26 mouse cellular contexts compared by ENCODE assay signal in genomic region chr2:170549146-170549545, GRCm38 (mm10). TPM values are rescaled to one million over a fixed set of nuclear protein-coding genes. Genes with fewer than 3 reads are reported as not detected.
DNase-seq lines count a peak whose midpoint lies in the region; ATAC-seq lines count a peak whose summit lies in the region.
"Had no signal": no experiment of that assay in that cellular context is flagged by ENCODE, and none has a peak within 500 bp of the region (broad histone marks: within the 10 kb centered on the region; RNA-seq: fewer than 3 reads in every experiment).

No protein-coding gene starts in this region.

- H3K36me3 ChIP-seq in kidney, embryonic 16.5 days (ENCODE audit: insufficient read depth, low read length), result no peaks in the 10 kb centered on the region
- no peaks in the 10 kb centered on the region for H3K36me3 ChIP-seq in midbrain, embryonic 11.5 days (ENCODE audit: control insufficient read depth, insufficient read depth, low read length)
- H3K36me3 ChIP-seq in midbrain, embryonic 15.5 days (replicated peaks), result no peaks in the 10 kb centered on the region
- H3K36me3 ChIP-seq: embryonic facial prominence, embryonic 12.5 days; G1E; heart, embryonic 10.5 days; hindbrain, embryonic 13.5 days had no signal

- no peak overlapping the region for H3K9ac ChIP-seq in kidney, embryonic 16.5 days (replicated peaks; ENCODE audit: low read length)
- no peak overlapping the region for H3K9ac ChIP-seq in midbrain, embryonic 11.5 days (ENCODE audit: low read length)
- H3K9ac ChIP-seq in midbrain, embryonic 15.5 days, result no peak overlapping the region
- H3K9ac ChIP-seq: embryonic facial prominence, embryonic 12.5 days; forebrain, embryonic 13.5 days; hindbrain, embryonic 13.5 days had no signal

- no peak overlapping the region for H3K27ac ChIP-seq in kidney, embryonic 16.5 days (ENCODE audit: low read length)
- H3K27ac ChIP-seq in midbrain, embryonic 11.5 days (ENCODE audit: low read depth, low read length), result no peak overlapping the region
- no peak overlapping the region for H3K27ac ChIP-seq in midbrain, embryonic 15.5 days
- H3K27ac ChIP-seq: embryonic facial prominence, embryonic 12.5 days; forebrain, embryonic 13.5 days; heart, embryonic 10.5 days; hindbrain, embryonic 13.5 days; hindbrain, postnatal 0 days had no signal

- H3K9me3 ChIP-seq in kidney, embryonic 16.5 days (ENCODE audit: low read length), result no peaks in the 10 kb centered on the region
- H3K9me3 ChIP-seq in midbrain, embryonic 11.5 days (ENCODE audit: control insufficient read depth, low read length), result no peaks in the 10 kb centered on the region
- no peaks in the 10 kb centered on the region for H3K9me3 ChIP-seq in midbrain, embryonic 15.5 days
- H3K9me3 ChIP-seq: embryonic facial prominence, embryonic 12.5 days; forebrain, embryonic 13.5 days; heart, embryonic 10.5 days; hindbrain, embryonic 13.5 days had no signal

- WGBS in kidney, embryonic 16.5 days, result 83% methylated on average over 2 of the region's 2 CpGs
- 84% methylated on average over 2 of the region's 2 CpGs for WGBS in midbrain, embryonic 11.5 days
- 74% methylated on average over 2 of the region's 2 CpGs for WGBS in midbrain, embryonic 15.5 days

- H3K4me1 ChIP-seq in kidney, embryonic 16.5 days (ENCODE audit: insufficient read depth, low read length), result peaks cover 35% of the 10 kb centered on the region
- peaks cover 10% of the 10 kb centered on the region for H3K4me1 ChIP-seq in midbrain, embryonic 11.5 days (ENCODE audit: control insufficient read depth, insufficient read depth, low read length)
- peaks cover 8% of the 10 kb centered on the region for H3K4me1 ChIP-seq in midbrain, embryonic 15.5 days

- peak; percentile 37 to 48 for DNase-seq in cerebellum, postnatal 10 days
- peak; percentile 68 for DNase-seq in kidney, adult 11 months
- DNase-seq in midbrain, embryonic 11.5 days (ENCODE audit: low spot score, missing footprints), result peak; percentile 14
- DNase-seq in adrenal gland, adult 8-10 months, result no peak
- DNase-seq in retina, postnatal 1 day, result no peak
- DNase-seq: adrenal gland, postnatal 10 days; B cell, adult 2 months; cerebellum, adult 2 months; gastrocnemius, postnatal 10 days; heart, adult 18-20 months; heart, postnatal 10 days; heart, postnatal 4 days had no signal

- H3K4me2 ChIP-seq in kidney, embryonic 16.5 days (replicated peaks; ENCODE audit: low read depth, low read length), result no peak overlapping the region
- no peak overlapping the region for H3K4me2 ChIP-seq in midbrain, embryonic 11.5 days
- no peak overlapping the region for H3K4me2 ChIP-seq in midbrain, embryonic 15.5 days
- H3K4me2 ChIP-seq: embryonic facial prominence, embryonic 12.5 days; forebrain, embryonic 13.5 days; hindbrain, embryonic 13.5 days had no signal

- no peak for ATAC-seq in cerebellum, adult (ENCODE audit: insufficient number of reproducible peaks, low FRiP score, low TSS enrichment)
- ATAC-seq in kidney, embryonic 16.5 days (ENCODE audit: low FRiP score, low TSS enrichment), result no peak
- ATAC-seq in midbrain, embryonic 11.5 days (ENCODE audit: low FRiP score), result no peak
- ATAC-seq in midbrain, embryonic 15.5 days (replicated peaks), result no peak
- ATAC-seq: CD4-positive, CD25-positive, alpha-beta regulatory T cell, adult 4 months; hindbrain, postnatal 0 days had no signal

- H3K27me3 ChIP-seq in kidney, embryonic 16.5 days (ENCODE audit: insufficient read depth, low read length), result no peaks in the 10 kb centered on the region
- no peaks in the 10 kb centered on the region for H3K27me3 ChIP-seq in midbrain, embryonic 11.5 days (ENCODE audit: control insufficient read depth, insufficient read depth, low read length)
- H3K27me3 ChIP-seq in midbrain, embryonic 15.5 days (replicated peaks), result no peaks in the 10 kb centered on the region
- H3K27me3 ChIP-seq: embryonic facial prominence, embryonic 12.5 days; hindbrain, embryonic 13.5 days had no signal

- H3K4me3 ChIP-seq in kidney, embryonic 16.5 days (ENCODE audit: low read length), result no peak overlapping the region
- H3K4me3 ChIP-seq in midbrain, embryonic 11.5 days (ENCODE audit: low read depth, low read length), result no peak overlapping the region
- H3K4me3 ChIP-seq in midbrain, embryonic 15.5 days, result no peak overlapping the region
- H3K4me3 ChIP-seq: embryonic facial prominence, embryonic 12.5 days; forebrain, embryonic 13.5 days; heart, embryonic 10.5 days; hindbrain, embryonic 13.5 days had no signal

RNA-seq across cellular contexts. Expression of gene Cyp24a1, which starts 52.2 kb away (rescaled TPM):
- polyA plus RNA-seq in kidney, embryonic 16.5 days (2015; fragmentation: Nextera tagmentation; extraction: Ambion mirVana), result 3.2 and 4.0 TPM in 2 replicates
- polyA plus RNA-seq in midbrain, embryonic 11.5 days (2014; fragmentation: Nextera tagmentation; extraction: Ambion mirVana), result 0.05 and 0.07 TPM in 2 replicates
- polyA plus RNA-seq in midbrain, embryonic 15.5 days (2015; fragmentation: Nextera tagmentation; extraction: Ambion mirVana), result 0.09 and 0.14 TPM in 2 replicates
- total RNA-seq in adrenal gland, adult 8-10 months (2022), result not detected
- total RNA-seq: adrenal gland, postnatal 10 days; G1E; gastrocnemius, postnatal 10 days; gastrocnemius, postnatal 4 days; heart, adult 18-20 months; heart, postnatal 10 days; heart, postnatal 4 days; hindbrain, postnatal 0 days had no signal
- polyA plus RNA-seq: CD4-positive, CD25-positive, alpha-beta regulatory T cell, adult 4 months; embryonic facial prominence, embryonic 12.5 days; G1E; heart, embryonic 10.5 days; heart, embryonic 14.5 days; hindbrain, embryonic 13.5 days had no signal

RNA-seq across cellular contexts. Expression of gene 4930470P17Rik, which starts 52.7 kb away (rescaled TPM):
- polyA plus RNA-seq in kidney, embryonic 16.5 days (2015; fragmentation: Nextera tagmentation; extraction: Ambion mirVana), result not detected in 2 replicates
- not detected in 2 replicates for polyA plus RNA-seq in midbrain, embryonic 11.5 days (2014; fragmentation: Nextera tagmentation; extraction: Ambion mirVana)
- not detected in 2 replicates for polyA plus RNA-seq in midbrain, embryonic 15.5 days (2015; fragmentation: Nextera tagmentation; extraction: Ambion mirVana)
- not detected for total RNA-seq in adrenal gland, adult 8-10 months (2022)
- total RNA-seq: adrenal gland, postnatal 10 days; adrenal gland, postnatal 4 days; G1E; gastrocnemius, postnatal 10 days; gastrocnemius, postnatal 4 days; heart, adult 18-20 months; heart, postnatal 10 days; heart, postnatal 4 days; hindbrain, postnatal 0 days had no signal
- polyA plus RNA-seq: CD4-positive, CD25-positive, alpha-beta regulatory T cell, adult 4 months; cerebellum, adult 2 months; cortical plate, adult 2 months; embryonic facial prominence, embryonic 12.5 days; forebrain, embryonic 13.5 days; G1E; heart, embryonic 10.5 days; heart, embryonic 14.5 days; hindbrain, embryonic 13.5 days had no signal

RNA-seq across cellular contexts. Expression of gene Pfdn4, which starts 52.9 kb away (rescaled TPM):
- 56.4 and 74.0 TPM in 2 replicates for polyA plus RNA-seq in kidney, embryonic 16.5 days (2015; fragmentation: Nextera tagmentation; extraction: Ambion mirVana)
- polyA plus RNA-seq in midbrain, embryonic 11.5 days (2014; fragmentation: Nextera tagmentation; extraction: Ambion mirVana), result 118 and 138 TPM in 2 replicates
- polyA plus RNA-seq in midbrain, embryonic 15.5 days (2015; fragmentation: Nextera tagmentation; extraction: Ambion mirVana), result 103 and 110 TPM in 2 replicates
- total RNA-seq in adrenal gland, adult 8-10 months (2022), result 10 to 100 TPM; 12.5 to 19.9 (median 17.5) TPM

Comparison
In these comparisons a context has a peak if more than half of its experiments do, and no peak if none do; other contexts are left out.
1. DNase-seq: peak in cerebellum, postnatal 10 days (2 of 2), kidney, adult 11 months (single experiment) and midbrain, embryonic 11.5 days (single experiment); none in adrenal gland, adult 8-10 months (single experiment) and retina, postnatal 1 day (single experiment).